Mouse (Mus musculus): ENCODE measurements at regions not wholly inside any gene's neighbourhood (a gene's known extent, or its start where the extent isn't known, plus 50 kb on each side); places are given as distances from the start of the nearest gene placed in this dataset.

DNA sequence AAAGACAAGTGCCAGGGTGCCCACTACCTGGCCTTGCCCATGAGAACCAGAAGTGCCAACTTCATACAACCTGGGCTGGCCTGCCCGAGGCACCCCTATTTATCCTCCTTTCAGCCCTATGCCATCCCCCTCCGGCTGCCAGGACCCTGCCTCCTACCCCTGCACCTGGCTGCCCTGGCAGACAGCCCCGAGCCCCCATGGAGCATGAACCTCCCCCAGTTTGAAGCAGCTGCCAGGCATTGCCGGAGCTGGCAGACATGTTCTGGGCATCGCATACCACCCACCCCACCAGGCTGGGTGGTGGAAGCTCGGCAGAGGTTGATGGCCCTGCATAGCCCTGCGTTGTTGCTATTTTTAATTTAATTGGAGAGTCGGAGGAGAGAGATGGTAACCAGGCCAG is 195.2 kb upstream of the Igsf21 start:
- Histone ChIP-seq H3K9me3 (ENCODE audit: control insufficient read depth, low read length) (no peaks in the 10 kb centered on the region), H3K4me2 (replicated peaks; ENCODE audit: low read depth) (no peak overlapping the region), H3K27ac (replicated peaks) (no peak overlapping the region), H3K36me3 (ENCODE audit: control insufficient read depth, insufficient read depth, low read length) (no peaks in the 10 kb centered on the region), H3K9ac (ENCODE audit: low read length) (no peak overlapping the region), H3K27me3 (ENCODE audit: control insufficient read depth, insufficient read depth, low read length) (no peaks in the 10 kb centered on the region), H3K4me3 (ENCODE audit: low read depth, low read length) (no peak overlapping the region), H3K4me1 (replicated peaks; ENCODE audit: control insufficient read depth, insufficient read depth) (no peaks in the 10 kb centered on the region)
- DNase-seq (ENCODE audit: low spot score) (no peak), ATAC-seq (ENCODE audit: low FRiP score, low TSS enrichment) (no peak)
- 82% methylated on average over 8 of the region's 8 CpGs for WGBS
- TF ChIP-seq CTCF (IDR thresholded peaks at IDR 0.05; ENCODE audit: low read depth) (no peak), EP300 (optimal IDR thresholded peaks at IDR 0.05) (no peak)

DNA sequence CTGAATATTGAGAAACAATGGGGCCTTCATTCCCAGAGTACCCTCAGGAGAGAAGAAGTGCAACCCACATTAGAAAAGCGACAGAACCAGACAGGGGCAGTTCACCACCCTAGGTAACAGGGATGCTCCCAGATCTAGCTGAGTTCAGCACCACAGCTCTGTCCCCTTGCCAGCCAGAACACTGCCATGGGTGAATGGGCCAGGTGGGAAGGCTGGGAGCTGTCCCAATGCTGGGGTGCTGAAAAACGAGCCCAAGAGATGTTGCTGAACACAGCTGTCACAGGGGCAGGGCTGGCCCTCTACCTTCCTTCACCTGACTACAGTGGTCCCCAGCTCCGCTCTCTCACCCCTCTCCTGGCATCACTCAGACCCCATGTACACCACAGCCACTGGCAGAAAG is 193.3 kb upstream of the Igsf21 start:
- H3K9ac ChIP-seq (ENCODE audit: low read length): no peak overlapping the region
- H3K27ac ChIP-seq (replicated peaks): no peak overlapping the region
- H3K4me1 ChIP-seq (replicated peaks; ENCODE audit: control insufficient read depth, insufficient read depth): no peaks in the 10 kb centered on the region
- H3K9me3 ChIP-seq (ENCODE audit: control insufficient read depth, low read length): no peaks in the 10 kb centered on the region
- peak; percentile 71 for DNase-seq (ENCODE audit: low spot score)
- WGBS: 17% methylated on average over 3 of the region's 3 CpGs
- H3K4me2 ChIP-seq (replicated peaks; ENCODE audit: low read depth): no peak overlapping the region
- no peaks in the 10 kb centered on the region for H3K27me3 ChIP-seq (ENCODE audit: control insufficient read depth, insufficient read depth, low read length)
- TF ChIP-seq CTCF (IDR thresholded peaks at IDR 0.05; ENCODE audit: low read depth): no peak
- TF ChIP-seq EP300 (optimal IDR thresholded peaks at IDR 0.05): no peak
- H3K4me3 ChIP-seq (ENCODE audit: low read depth, low read length): no peak overlapping the region
- no peak for ATAC-seq (ENCODE audit: low FRiP score, low TSS enrichment)
- H3K36me3 ChIP-seq (ENCODE audit: control insufficient read depth, insufficient read depth, low read length): no peaks in the 10 kb centered on the region

DNA sequence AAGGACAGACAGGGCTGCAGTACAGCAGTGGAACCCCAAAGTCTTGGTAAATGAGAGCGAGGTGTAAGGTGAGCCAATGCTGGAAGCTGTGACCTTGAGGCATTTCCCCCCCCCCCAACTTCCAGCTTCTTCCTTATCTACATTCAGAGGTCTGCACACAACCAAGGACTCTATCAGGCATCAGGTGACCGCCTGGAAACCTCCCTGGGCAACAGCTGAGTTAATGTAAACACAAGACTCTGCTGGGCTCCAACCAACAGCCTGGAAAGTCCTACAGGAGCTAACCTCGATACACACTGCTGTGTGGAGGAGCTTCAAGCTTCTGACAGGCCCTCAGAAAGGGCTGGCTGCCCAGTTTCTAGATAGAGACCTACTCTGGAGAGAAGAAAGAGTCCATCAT is 189.4 kb upstream of the Igsf21 start:
- ATAC-seq (ENCODE audit: low FRiP score, low TSS enrichment) (peak; percentile 55; the same call in 1 of the 2 replicates), DNase-seq (ENCODE audit: low spot score) (peak; percentile 33)
- H3K4me3 ChIP-seq (ENCODE audit: low read depth, low read length): no peak overlapping the region
- WGBS: 12% methylated on average over 3 of the region's 3 CpGs
- no peak for TF ChIP-seq CTCF (IDR thresholded peaks at IDR 0.05; ENCODE audit: low read depth)
- TF ChIP-seq EP300 (optimal IDR thresholded peaks at IDR 0.05): no peak
- no peak overlapping the region for H3K27ac ChIP-seq (replicated peaks)
- no peaks in the 10 kb centered on the region for H3K27me3 ChIP-seq (ENCODE audit: control insufficient read depth, insufficient read depth, low read length)
- H3K9me3 ChIP-seq (ENCODE audit: control insufficient read depth, low read length): no peaks in the 10 kb centered on the region
- H3K36me3 ChIP-seq (ENCODE audit: control insufficient read depth, insufficient read depth, low read length): no peaks in the 10 kb centered on the region
- no peak overlapping the region for H3K4me2 ChIP-seq (replicated peaks; ENCODE audit: low read depth)
- no peak overlapping the region for H3K9ac ChIP-seq (ENCODE audit: low read length)
- no peaks in the 10 kb centered on the region for H3K4me1 ChIP-seq (replicated peaks; ENCODE audit: control insufficient read depth, insufficient read depth)

DNA sequence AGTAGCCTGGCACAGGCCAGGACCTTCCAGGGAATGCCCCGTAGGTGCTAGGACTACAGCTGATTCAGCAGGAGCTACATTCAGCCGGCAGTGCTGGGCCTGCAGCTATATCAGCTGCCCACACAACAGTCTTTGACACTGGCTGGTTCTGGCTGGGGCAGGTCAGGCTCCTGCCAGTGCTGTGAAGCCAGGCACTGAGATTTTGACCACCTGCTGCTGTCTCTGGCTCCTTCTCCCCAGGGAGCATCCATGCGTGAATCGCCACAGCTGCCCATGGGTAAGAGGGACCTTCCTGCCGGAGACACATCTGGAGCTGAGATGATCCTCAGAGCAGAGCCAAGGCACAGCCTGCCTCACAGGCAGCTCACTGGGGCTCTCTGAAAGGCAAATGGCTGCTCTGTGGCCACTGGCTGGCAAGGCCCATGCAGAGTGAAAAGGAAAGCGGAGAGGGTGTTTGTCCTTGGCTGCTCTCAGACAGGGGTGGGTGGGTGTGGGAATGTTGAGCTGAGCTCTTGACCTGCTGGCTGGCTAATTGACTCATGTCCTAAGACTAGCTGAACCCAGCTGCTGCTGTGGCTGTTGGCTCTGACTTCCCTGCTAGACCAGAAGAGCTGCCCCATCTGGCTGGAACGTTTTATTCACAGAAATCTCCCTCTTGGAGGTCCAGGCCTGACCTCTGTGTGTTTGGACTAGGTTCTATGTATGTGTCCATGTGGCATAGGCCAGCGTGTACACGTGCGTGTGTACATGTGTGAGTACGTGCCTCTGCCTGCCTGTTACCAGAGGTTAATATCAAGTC is 187.4 kb upstream of the Igsf21 start:
- Histone ChIP-seq H3K4me1 (replicated peaks; ENCODE audit: control insufficient read depth, insufficient read depth) (no peaks in the 10 kb centered on the region), H3K4me3 (ENCODE audit: low read depth, low read length) (no peak overlapping the region), H3K27ac (replicated peaks) (no peak overlapping the region), H3K9ac (ENCODE audit: low read length) (no peak overlapping the region), H3K9me3 (ENCODE audit: control insufficient read depth, low read length) (no peaks in the 10 kb centered on the region), H3K27me3 (ENCODE audit: control insufficient read depth, insufficient read depth, low read length) (no peaks in the 10 kb centered on the region), H3K4me2 (replicated peaks; ENCODE audit: low read depth) (no peak overlapping the region), H3K36me3 (ENCODE audit: control insufficient read depth, insufficient read depth, low read length) (no peaks in the 10 kb centered on the region)
- DNase-seq (ENCODE audit: low spot score): no peak
- no peak for TF ChIP-seq EP300 (optimal IDR thresholded peaks at IDR 0.05)
- no peak for TF ChIP-seq CTCF (IDR thresholded peaks at IDR 0.05; ENCODE audit: low read depth)
- WGBS: 65% methylated on average over 11 of the region's 11 CpGs
- no peak for ATAC-seq (ENCODE audit: low FRiP score, low TSS enrichment)

DNA sequence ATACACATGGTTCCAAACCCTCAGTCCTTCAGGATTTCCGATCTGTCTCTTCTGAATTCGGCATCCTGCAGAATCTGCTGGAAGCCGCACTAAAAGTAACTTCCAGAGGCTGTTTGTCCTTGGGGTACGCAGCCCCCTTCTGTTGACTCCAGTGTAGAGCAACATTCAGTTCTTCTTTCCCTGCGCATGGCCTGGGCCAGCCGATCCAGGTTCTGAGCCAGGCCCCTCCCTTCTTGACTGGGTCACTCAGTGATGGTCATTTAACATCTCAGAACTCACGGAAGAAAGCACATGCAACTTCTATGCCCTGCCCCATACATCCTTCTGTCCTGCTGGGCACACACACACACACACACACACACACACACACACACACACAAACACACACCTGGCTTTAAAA is 185.5 kb upstream of the Igsf21 start:
- Histone ChIP-seq H3K9me3 (ENCODE audit: control insufficient read depth, low read length) (no peaks in the 10 kb centered on the region), H3K27me3 (ENCODE audit: control insufficient read depth, insufficient read depth, low read length) (no peaks in the 10 kb centered on the region), H3K4me2 (replicated peaks; ENCODE audit: low read depth) (no peak overlapping the region), H3K9ac (ENCODE audit: low read length) (no peak overlapping the region), H3K36me3 (ENCODE audit: control insufficient read depth, insufficient read depth, low read length) (no peaks in the 10 kb centered on the region), H3K4me1 (replicated peaks; ENCODE audit: control insufficient read depth, insufficient read depth) (no peaks in the 10 kb centered on the region), H3K4me3 (ENCODE audit: low read depth, low read length) (no peak overlapping the region), H3K27ac (replicated peaks) (no peak overlapping the region)
- DNase-seq (ENCODE audit: low spot score) (no peak), ATAC-seq (ENCODE audit: low FRiP score, low TSS enrichment) (no peak)
- TF ChIP-seq CTCF (IDR thresholded peaks at IDR 0.05; ENCODE audit: low read depth) (no peak), EP300 (optimal IDR thresholded peaks at IDR 0.05) (no peak)
- WGBS: 71% methylated on average over 7 of the region's 7 CpGs

DNA sequence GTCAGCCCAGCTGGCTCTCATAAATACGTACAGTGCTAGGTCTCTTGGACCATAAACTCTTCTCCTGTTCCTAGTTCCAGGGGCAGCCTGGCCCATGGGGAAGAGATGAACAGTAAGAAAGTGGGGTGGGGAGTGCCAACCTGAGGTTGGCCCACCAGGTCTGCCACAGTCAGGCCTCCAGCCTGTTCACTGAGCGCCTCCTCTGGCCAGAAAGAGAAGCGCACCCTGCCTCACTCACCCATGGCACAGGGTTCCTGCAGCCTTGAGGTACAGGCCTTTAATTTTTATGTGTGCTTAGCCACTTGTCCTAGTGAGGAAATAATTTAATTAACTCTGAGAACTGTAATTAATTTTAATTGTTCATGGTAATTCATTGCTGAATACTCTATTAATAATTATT is 180.5 kb upstream of the Igsf21 start:
- no peaks in the 10 kb centered on the region for H3K9me3 ChIP-seq (ENCODE audit: control insufficient read depth, low read length)
- no peak for ATAC-seq (ENCODE audit: low FRiP score, low TSS enrichment)
- no peak overlapping the region for H3K27ac ChIP-seq (replicated peaks)
- no peak overlapping the region for H3K4me3 ChIP-seq (ENCODE audit: low read depth, low read length)
- H3K9ac ChIP-seq (ENCODE audit: low read length): no peak overlapping the region
- TF ChIP-seq EP300 (optimal IDR thresholded peaks at IDR 0.05) (no peak), CTCF (IDR thresholded peaks at IDR 0.05; ENCODE audit: low read depth) (peak; percentile 20; the same call in 1 of the 2 replicates)
- WGBS: 83% methylated on average over 3 of the region's 3 CpGs
- H3K4me2 ChIP-seq (replicated peaks; ENCODE audit: low read depth): no peak overlapping the region
- H3K36me3 ChIP-seq (ENCODE audit: control insufficient read depth, insufficient read depth, low read length): no peaks in the 10 kb centered on the region
- no peaks in the 10 kb centered on the region for H3K27me3 ChIP-seq (ENCODE audit: control insufficient read depth, insufficient read depth, low read length)
- H3K4me1 ChIP-seq (replicated peaks; ENCODE audit: control insufficient read depth, insufficient read depth): no peaks in the 10 kb centered on the region
- no peak for DNase-seq (ENCODE audit: low spot score)

All from stomach, postnatal 0 days (tissue).